Mouse (Mus musculus) duodenum, adult 2 months (tissue): ENCODE results near the gene Mbnl2. TPM values are rescaled to one million over a fixed set of nuclear protein-coding genes. Genes with fewer than 3 reads are reported as not detected.

Experiments used
- polyA plus RNA-seq: library from polyadenylated mRNA; depleted of rRNA; stranded (reverse); fragments of >200 nt; gene quantifications from 2 replicates; pipeline ENCODE4 v1.2.3, GENCODE M21; 2012; ENCODE audit warnings: low replicate concordance; rRNA removed

Mbnl2 gene
- polyA plus RNA-seq, result 17.5 and 40.2 TPM in 2 replicates

GRCm38 (mm10) chr14:120275246-120276238 lies at the start of gene Mbnl2:
Gene Mbnl2 (plus strand): TSS chr14:120275669.

GRCm38 (mm10) chr14:120477982-120478568 lies 202.6 kb downstream of the Mbnl2 start, which contains the start of gene Rap2a:
Gene Rap2a (plus strand): TSS chr14:120478444.

Other genes with a start within 250 kb of the Mbnl2 start
- gene Oxgr1, start 233.2 kb upstream of the Mbnl2 start, polyA plus RNA-seq, result not detected in 2 replicates
- 5.5 and 6.1 TPM in 2 replicates for gene Rap2a, start 202.8 kb downstream of the Mbnl2 start, polyA plus RNA-seq